Mouse (Mus musculus) brain, embryonic 14.5 days (tissue): ENCODE data around the gene Mapk9.

Experiments used
- CTCF ChIP-seq: fragments of 200-500 bp; IDR thresholded peaks from 2 replicates; pipeline ENCODE4 v1.5.1; 2012; ENCODE audit warnings: inconsistent platforms, mild to moderate bottlenecking, moderate library complexity, borderline replicate concordance; ENCODE audit not compliant: insufficient read depth, insufficient read length; ENCODE audit errors: extremely low read depth
- POLR2A ChIP-seq: fragments of 200-500 bp; IDR thresholded peaks from 2 replicates; pipeline ENCODE4 v1.6.1; 2012; ENCODE audit warnings: mild to moderate bottlenecking, inconsistent platforms, borderline replicate concordance; ENCODE audit not compliant: poor library complexity, insufficient read depth, insufficient read length, severe bottlenecking; ENCODE audit errors: extremely low read depth

- TF ChIP-seq POLR2A (no peak), CTCF (no peak)
Measured at GRCm38 (mm10) chr11:49900043-49900442, 53.5 kb downstream of the Mapk9 start.
